Comparison of ENCODE assay signal across 34 mouse cellular contexts in the genomic region with DNA sequence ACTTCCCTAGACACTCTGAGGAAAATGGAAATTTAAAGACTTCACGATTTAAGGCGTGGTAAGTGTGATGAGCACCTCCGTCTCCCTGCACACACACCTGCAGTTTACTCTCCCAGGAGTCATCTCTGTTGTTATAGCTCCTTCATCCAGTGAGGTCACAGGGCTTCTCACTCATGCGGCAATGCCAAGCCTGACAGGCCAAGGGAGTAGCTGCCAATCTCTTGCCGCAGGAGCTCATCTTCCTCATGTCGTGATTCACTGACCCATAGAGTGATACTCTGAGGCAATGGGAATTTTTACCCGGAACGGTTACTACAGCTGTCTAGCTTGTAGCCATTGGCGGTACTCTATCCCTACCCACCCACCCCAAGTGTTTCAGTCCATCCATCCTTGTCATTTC. TPM values are rescaled to one million over a fixed set of nuclear protein-coding genes. Genes with fewer than 3 reads are reported as not detected.
A peak's percentile ranks its signal among the peaks of the same experiment; 100 is the strongest.
DNase-seq lines count a peak whose midpoint lies in the region; ATAC-seq lines count a peak whose summit lies in the region.
"Had no signal": no experiment of that assay in that cellular context is flagged by ENCODE, and none has a peak within 500 bp of the region (broad histone marks: within the 10 kb centered on the region; RNA-seq: fewer than 3 reads in every experiment).

No protein-coding gene starts in this region.

- no peak overlapping the region for H3K4me3 ChIP-seq in kidney, embryonic 16.5 days (ENCODE audit: low read length)
- no peak overlapping the region for H3K4me3 ChIP-seq in forebrain, embryonic 13.5 days
- H3K4me3 ChIP-seq in hindbrain, embryonic 16.5 days (ENCODE audit: low read length): no peak overlapping the region
- H3K4me3 ChIP-seq: embryonic facial prominence, embryonic 12.5 days; forebrain, embryonic 15.5 days; heart, embryonic 10.5 days; heart, embryonic 15.5 days; hindbrain, embryonic 13.5 days; layer of hippocampus, adult 2 months; left cerebral cortex, adult 2 months; limb, embryonic 12.5 days; liver, embryonic 15.5 days; midbrain, embryonic 10.5 days; neural tube, embryonic 12.5 days had no signal

- H3K4me2 ChIP-seq in kidney, embryonic 16.5 days (replicated peaks; ENCODE audit: low read depth, low read length): no peak overlapping the region
- no peak overlapping the region for H3K4me2 ChIP-seq in forebrain, embryonic 13.5 days
- no peak overlapping the region for H3K4me2 ChIP-seq in hindbrain, embryonic 16.5 days (ENCODE audit: low read length)
- H3K4me2 ChIP-seq: embryonic facial prominence, embryonic 12.5 days; forebrain, embryonic 15.5 days; heart, embryonic 15.5 days; hindbrain, embryonic 13.5 days; limb, embryonic 12.5 days; liver, embryonic 15.5 days; lung, embryonic 14.5 days; neural tube, embryonic 12.5 days had no signal

- no peak overlapping the region for H3K9ac ChIP-seq in kidney, embryonic 16.5 days (replicated peaks; ENCODE audit: low read length)
- H3K9ac ChIP-seq in forebrain, embryonic 13.5 days: no peak overlapping the region
- H3K9ac ChIP-seq in hindbrain, embryonic 16.5 days (ENCODE audit: low read depth, low read length): no peak overlapping the region
- H3K9ac ChIP-seq: embryonic facial prominence, embryonic 12.5 days; forebrain, embryonic 15.5 days; heart, embryonic 15.5 days; hindbrain, embryonic 13.5 days; limb, embryonic 12.5 days; liver, embryonic 15.5 days; lung, embryonic 14.5 days; neural tube, embryonic 12.5 days had no signal

- H3K4me1 ChIP-seq in kidney, embryonic 16.5 days (ENCODE audit: insufficient read depth, low read length): no peaks in the 10 kb centered on the region
- H3K4me1 ChIP-seq in forebrain, embryonic 13.5 days: no peaks in the 10 kb centered on the region
- H3K4me1 ChIP-seq in hindbrain, embryonic 16.5 days (ENCODE audit: control insufficient read depth, insufficient read depth, low read depth, low read length): no peaks in the 10 kb centered on the region
- H3K4me1 ChIP-seq: embryonic facial prominence, embryonic 12.5 days; forebrain, embryonic 15.5 days; heart, embryonic 10.5 days; heart, embryonic 15.5 days; hindbrain, embryonic 13.5 days; limb, embryonic 12.5 days; liver, embryonic 15.5 days; midbrain, embryonic 10.5 days; neural tube, embryonic 12.5 days had no signal

- DNase-seq in cerebellum, adult 18-20 months: peak; percentile 21 to 25
- no peak for DNase-seq in cerebellum, postnatal 4 days (ENCODE audit: low spot score in 2 of 2)
- DNase-seq in kidney, adult 11 months: peak; percentile 62
- DNase-seq in kidney, adult 9 months: peak; percentile 74
- DNase-seq in kidney, postnatal 36 days: peak; percentile 70 to 74
- DNase-seq: adrenal gland, postnatal 14 days; embryo, embryonic 11 days; gastrocnemius, postnatal 25 days; heart, adult 11 months; heart, postnatal 36 days; lung, embryonic 14.5 days; lung, postnatal 14 days; right cerebral cortex, postnatal 4 days; thymus, adult 18-20 months; thymus, postnatal 25 days had no signal

- 60% methylated on average over 9 of the region's 9 CpGs for WGBS in kidney, embryonic 16.5 days
- WGBS in forebrain, embryonic 13.5 days: 90% methylated on average over 9 of the region's 9 CpGs
- WGBS in hindbrain, embryonic 16.5 days: 86% methylated on average over 9 of the region's 9 CpGs

- no peak for ATAC-seq in kidney, embryonic 16.5 days (ENCODE audit: low FRiP score, low TSS enrichment)
- ATAC-seq in forebrain, embryonic 13.5 days: no peak
- ATAC-seq in hindbrain, embryonic 16.5 days: no peak; the same call in 1 of the 2 replicates
- ATAC-seq: forebrain, embryonic 15.5 days; intestine, postnatal 0 days; midbrain, embryonic 16.5 days had no signal

- H3K9me3 ChIP-seq in kidney, embryonic 16.5 days (ENCODE audit: low read length): no peaks in the 10 kb centered on the region
- no peaks in the 10 kb centered on the region for H3K9me3 ChIP-seq in forebrain, embryonic 13.5 days (replicated peaks)
- no peaks in the 10 kb centered on the region for H3K9me3 ChIP-seq in hindbrain, embryonic 16.5 days (ENCODE audit: control insufficient read depth, low read length)
- H3K9me3 ChIP-seq: embryonic facial prominence, embryonic 12.5 days; forebrain, embryonic 15.5 days; heart, embryonic 10.5 days; heart, embryonic 15.5 days; hindbrain, embryonic 13.5 days; limb, embryonic 12.5 days; liver, embryonic 15.5 days; midbrain, embryonic 10.5 days; neural tube, embryonic 12.5 days had no signal

- no peaks in the 10 kb centered on the region for H3K27me3 ChIP-seq in kidney, embryonic 16.5 days (ENCODE audit: insufficient read depth, low read length)
- H3K27me3 ChIP-seq in forebrain, embryonic 13.5 days: no peaks in the 10 kb centered on the region
- no peaks in the 10 kb centered on the region for H3K27me3 ChIP-seq in hindbrain, embryonic 16.5 days (replicated peaks; ENCODE audit: control insufficient read depth, insufficient read depth, low read length)
- H3K27me3 ChIP-seq: embryonic facial prominence, embryonic 12.5 days; forebrain, embryonic 15.5 days; hindbrain, embryonic 13.5 days; liver, embryonic 15.5 days; neural tube, embryonic 12.5 days had no signal

- H3K27ac ChIP-seq in kidney, embryonic 16.5 days (ENCODE audit: low read length): no peak overlapping the region
- H3K27ac ChIP-seq in forebrain, embryonic 13.5 days: no peak overlapping the region
- H3K27ac ChIP-seq in hindbrain, embryonic 16.5 days (ENCODE audit: low read depth, low read length): no peak overlapping the region
- H3K27ac ChIP-seq: embryonic facial prominence, embryonic 12.5 days; forebrain, embryonic 15.5 days; heart, embryonic 10.5 days; heart, embryonic 15.5 days; hindbrain, embryonic 13.5 days; layer of hippocampus, adult 2 months; left cerebral cortex, adult 2 months; limb, embryonic 12.5 days; liver, embryonic 15.5 days; midbrain, embryonic 10.5 days; neural tube, embryonic 12.5 days; stomach, postnatal 0 days had no signal

- no peaks in the 10 kb centered on the region for H3K36me3 ChIP-seq in kidney, embryonic 16.5 days (ENCODE audit: insufficient read depth, low read length)
- H3K36me3 ChIP-seq in forebrain, embryonic 13.5 days (ENCODE audit: poor library complexity, severe bottlenecking): no peaks in the 10 kb centered on the region
- no peaks in the 10 kb centered on the region for H3K36me3 ChIP-seq in hindbrain, embryonic 16.5 days (ENCODE audit: control insufficient read depth, insufficient read depth, low read length)
- H3K36me3 ChIP-seq: embryonic facial prominence, embryonic 12.5 days; forebrain, embryonic 15.5 days; heart, embryonic 10.5 days; heart, embryonic 15.5 days; hindbrain, embryonic 13.5 days; limb, embryonic 12.5 days; liver, embryonic 15.5 days; midbrain, embryonic 10.5 days; neural tube, embryonic 12.5 days had no signal

RNA-seq across cellular contexts. Expression of a gene that starts 36.8 kb away (rescaled TPM):
- 11.1 and 12.5 TPM in 2 replicates for polyA plus RNA-seq in kidney, embryonic 16.5 days (2015; fragmentation: Nextera tagmentation; extraction: Ambion mirVana)
- polyA plus RNA-seq in forebrain, embryonic 13.5 days (2015; fragmentation: Nextera tagmentation; extraction: Ambion mirVana): 5.5 and 7.1 TPM in 2 replicates
- 18.3 and 20.8 TPM in 2 replicates for polyA plus RNA-seq in hindbrain, embryonic 16.5 days (2015; fragmentation: Nextera tagmentation; extraction: Ambion mirVana)
- polyA plus RNA-seq: liver, adult 2 months; spleen, adult 2 months had no signal

Comparison
In these comparisons a context has a peak if more than half of its experiments do, and no peak if none do; other contexts are left out.
1. DNase-seq: peak in cerebellum, adult 18-20 months (2 of 2), kidney, adult 11 months (single experiment), kidney, adult 9 months (single experiment) and kidney, postnatal 36 days (2 of 2); none in cerebellum, postnatal 4 days (0 of 2).